Mouse (Mus musculus): ENCODE results near the gene Ick. TPM values are rescaled to one million over a fixed set of nuclear protein-coding genes. Genes with fewer than 3 reads are reported as not detected.
"Not testable (repeated sequence)": the region's sequence is repeated elsewhere in the genome, so short reads cannot be mapped to it uniquely, and the experiment has no call there.

Gene Ick
- polyA plus RNA-seq (2015; fragmentation: Nextera tagmentation; extraction: Ambion mirVana): 30.2 and 30.6 TPM in 2 replicates

DNA sequence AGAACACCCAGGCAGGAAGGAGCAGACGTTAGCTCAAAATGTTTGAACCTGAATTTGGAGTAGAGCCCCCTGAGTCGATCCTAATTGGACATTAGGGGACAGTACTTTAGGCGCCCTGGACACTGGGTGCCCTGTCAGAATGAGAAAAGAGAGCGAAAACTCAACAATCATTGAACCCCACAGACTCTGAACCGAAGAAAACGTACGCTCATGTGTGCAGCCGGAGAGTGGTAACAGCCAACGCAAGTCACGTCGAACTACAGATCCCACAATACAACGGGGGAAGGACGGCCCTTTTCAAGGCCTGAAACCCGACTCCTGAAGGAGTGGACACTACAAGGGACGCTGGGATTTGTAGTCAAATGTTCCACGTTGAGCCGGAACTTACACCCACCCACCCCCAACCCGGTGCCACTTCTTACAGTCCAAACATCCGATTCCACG lies at the start of gene Ick, which contains the start of gene Fbxo9:
Gene Ick, plus strand, starts transcription at position 397 of the 444 bp plus-strand sequence.
Gene Fbxo9, minus strand, starts transcription at position 270 of the 444 bp plus-strand sequence.
- ATAC-seq (ENCODE audit: low FRiP score): peak; percentile 93
- Histone ChIP-seq H3K9ac (replicated peaks) (peak within 1 kb of the TSS; percentile 93), H3K27ac (replicated peaks) (peak within 1 kb of the TSS; percentile 94), H3K9me3 (replicated peaks) (no peaks in the 10 kb centered on the region), H3K4me1 (peaks cover 30% of the 10 kb centered on the region), H3K36me3 (no peaks in the 10 kb centered on the region), H3K4me2 (peak within 1 kb of the TSS; percentile 86), H3K4me3 (replicated peaks) (peak within 1 kb of the TSS; percentile 92), H3K27me3 (replicated peaks) (no peaks in the 10 kb centered on the region)
- under 1% methylated on average over 20 of the region's 20 CpGs for WGBS

DNA sequence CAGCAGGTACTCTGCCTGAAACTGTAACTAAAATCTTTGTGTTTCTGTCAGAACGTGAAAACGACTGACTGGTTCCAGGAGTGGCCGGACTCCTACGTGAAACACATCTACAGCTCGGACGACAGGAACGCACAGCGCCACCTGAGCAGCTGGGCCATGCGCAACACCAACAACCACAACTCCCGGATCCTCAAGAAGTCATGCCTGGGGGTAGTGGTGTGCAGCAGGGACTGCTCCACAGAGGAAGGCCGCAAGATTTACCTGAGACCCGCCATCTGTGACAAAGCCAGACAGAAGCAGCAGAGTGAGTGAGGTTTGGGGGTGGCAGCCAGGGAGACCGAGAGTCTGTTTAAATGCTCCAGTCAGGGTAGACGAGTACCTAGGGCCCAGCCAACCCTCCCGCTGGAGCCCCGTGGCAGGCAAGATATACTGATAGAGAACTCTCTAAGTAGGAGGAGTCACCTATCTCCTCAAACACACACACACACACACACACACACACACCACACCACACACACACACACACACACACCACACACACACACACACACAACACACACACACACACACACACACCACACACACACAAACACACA lies 49.4 kb upstream of the Ick start:
- no peak overlapping the region for H3K27ac ChIP-seq (replicated peaks)
- ATAC-seq (ENCODE audit: low FRiP score): no peak

DNA sequence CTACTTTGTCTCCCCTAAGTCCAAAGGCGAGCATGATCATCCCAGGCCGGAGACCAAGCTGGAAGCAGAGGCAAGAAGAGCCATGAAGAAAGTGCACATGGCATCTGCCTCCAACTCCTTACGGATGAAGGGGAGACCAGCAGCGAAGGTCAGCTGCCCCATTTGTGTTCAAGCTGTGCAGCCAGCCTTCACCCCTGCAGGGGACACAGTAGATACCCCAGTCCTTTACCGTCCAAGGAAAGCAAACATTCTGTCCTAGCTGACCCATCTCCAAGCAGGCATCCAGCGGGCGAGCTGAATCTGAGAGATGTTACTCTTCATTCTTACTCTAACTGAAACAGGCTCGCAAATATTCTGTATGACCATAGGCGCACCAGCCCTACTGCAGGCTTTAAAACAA lies 46.6 kb upstream of the Ick start:
- Histone ChIP-seq H3K4me3 (replicated peaks) (no peak overlapping the region), H3K9me3 (replicated peaks) (no peaks in the 10 kb centered on the region), H3K4me2 (no peak overlapping the region), H3K27ac (replicated peaks) (no peak overlapping the region), H3K9ac (replicated peaks) (no peak overlapping the region), H3K27me3 (replicated peaks) (no peaks in the 10 kb centered on the region), H3K36me3 (no peaks in the 10 kb centered on the region), H3K4me1 (no peaks in the 10 kb centered on the region)
- ATAC-seq (ENCODE audit: low FRiP score): no peak
- 82% methylated on average over 9 of the region's 9 CpGs for WGBS

More for the DNA sequence above, 49.4 kb upstream of the Ick start:
- no peaks in the 10 kb centered on the region for H3K36me3 ChIP-seq
- H3K9me3 ChIP-seq (replicated peaks): no peaks in the 10 kb centered on the region
- no peaks in the 10 kb centered on the region for H3K27me3 ChIP-seq (replicated peaks)
- 91% methylated on average over 16 of the region's 16 CpGs for WGBS
- no peak overlapping the region for H3K9ac ChIP-seq (replicated peaks)
- no peak overlapping the region for H3K4me3 ChIP-seq (replicated peaks)
- H3K4me1 ChIP-seq: no peaks in the 10 kb centered on the region
- no peak overlapping the region for H3K4me2 ChIP-seq

DNA sequence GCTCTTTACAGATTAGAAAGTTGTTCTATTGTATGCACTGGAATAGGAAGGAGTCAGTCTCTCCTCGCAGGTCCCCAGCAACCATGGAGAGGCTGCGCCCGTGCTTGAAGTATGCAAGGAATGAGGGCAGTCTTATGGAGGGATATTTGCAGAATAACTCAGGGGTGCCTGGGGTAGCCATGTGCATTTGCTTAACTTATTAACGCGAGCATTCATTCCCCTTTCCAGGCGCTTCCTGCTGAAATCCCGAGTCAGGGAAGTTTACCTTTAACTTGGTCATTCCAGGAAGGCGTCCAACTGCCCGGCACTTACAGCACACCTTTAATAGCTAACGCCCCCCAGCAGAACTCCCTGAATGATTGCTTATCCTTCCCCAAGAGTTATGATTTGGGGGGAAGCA lies 44.9 kb upstream of the Ick start:
- Histone ChIP-seq H3K4me3 (replicated peaks) (no peak overlapping the region), H3K36me3 (no peaks in the 10 kb centered on the region), H3K9ac (replicated peaks) (no peak overlapping the region), H3K27me3 (replicated peaks) (no peaks in the 10 kb centered on the region), H3K27ac (replicated peaks) (no peak overlapping the region), H3K4me1 (no peaks in the 10 kb centered on the region), H3K4me2 (no peak overlapping the region), H3K9me3 (replicated peaks) (no peaks in the 10 kb centered on the region)
- ATAC-seq (ENCODE audit: low FRiP score): no peak
- 83% methylated on average over 10 of the region's 10 CpGs for WGBS

DNA sequence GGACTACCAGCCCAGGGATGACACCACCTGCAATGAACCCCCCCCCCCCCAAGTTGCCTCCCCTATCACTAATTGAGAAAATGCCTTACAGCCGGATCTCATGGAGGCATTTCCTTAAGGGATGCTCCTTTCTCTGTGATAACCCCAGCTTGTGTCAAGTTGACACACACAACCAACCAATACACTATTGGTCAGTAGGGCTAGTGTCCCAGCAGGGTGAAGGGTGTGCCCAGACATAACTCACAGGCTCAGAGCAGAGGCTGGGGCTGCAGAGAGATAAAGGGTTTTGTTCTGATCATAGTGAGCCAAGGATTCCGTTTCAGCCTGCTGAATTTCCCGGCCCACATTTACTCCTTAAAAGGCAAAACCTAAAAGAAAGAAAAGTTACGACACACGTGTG lies 38.5 kb upstream of the Ick start:
- no peak overlapping the region for H3K4me2 ChIP-seq
- no peaks in the 10 kb centered on the region for H3K4me1 ChIP-seq
- H3K9me3 ChIP-seq (replicated peaks): no peaks in the 10 kb centered on the region
- no peaks in the 10 kb centered on the region for H3K36me3 ChIP-seq
- no peak overlapping the region for H3K27ac ChIP-seq (replicated peaks)
- H3K27me3 ChIP-seq (replicated peaks): no peaks in the 10 kb centered on the region
- WGBS: 70% methylated on average over 5 of the region's 5 CpGs
- no peak for ATAC-seq (ENCODE audit: low FRiP score)
- H3K4me3 ChIP-seq (replicated peaks): no peak overlapping the region
- H3K9ac ChIP-seq (replicated peaks): no peak overlapping the region

DNA sequence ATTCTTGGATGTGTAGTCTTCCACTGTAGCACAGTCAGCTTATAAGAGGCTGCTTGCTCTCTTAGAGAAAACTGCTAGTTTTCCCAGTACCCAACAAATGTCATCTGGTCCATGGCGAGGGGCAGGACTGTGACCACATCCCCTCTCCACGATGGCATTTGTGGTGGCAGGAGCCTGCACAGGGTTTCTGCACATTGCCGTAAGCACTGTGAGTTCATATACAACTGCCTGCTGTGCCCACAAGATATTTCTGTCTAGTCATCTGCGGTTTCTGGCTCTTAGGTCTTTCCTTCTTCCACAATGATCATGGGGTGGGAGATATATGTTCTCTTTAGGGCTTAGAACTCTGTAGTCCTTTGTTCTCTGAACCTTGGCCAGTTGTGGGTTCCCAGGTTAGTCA lies 37.4 kb upstream of the Ick start:
- no peaks in the 10 kb centered on the region for H3K27me3 ChIP-seq (replicated peaks)
- no peak overlapping the region for H3K4me2 ChIP-seq
- H3K36me3 ChIP-seq: no peaks in the 10 kb centered on the region
- H3K9me3 ChIP-seq (replicated peaks): no peaks in the 10 kb centered on the region
- H3K4me3 ChIP-seq (replicated peaks): no peak overlapping the region
- no peak for ATAC-seq (ENCODE audit: low FRiP score)
- no peak overlapping the region for H3K9ac ChIP-seq (replicated peaks)
- H3K4me1 ChIP-seq: no peaks in the 10 kb centered on the region
- H3K27ac ChIP-seq (replicated peaks): no peak overlapping the region
- WGBS: 92% methylated on average over 4 of the region's 4 CpGs

DNA sequence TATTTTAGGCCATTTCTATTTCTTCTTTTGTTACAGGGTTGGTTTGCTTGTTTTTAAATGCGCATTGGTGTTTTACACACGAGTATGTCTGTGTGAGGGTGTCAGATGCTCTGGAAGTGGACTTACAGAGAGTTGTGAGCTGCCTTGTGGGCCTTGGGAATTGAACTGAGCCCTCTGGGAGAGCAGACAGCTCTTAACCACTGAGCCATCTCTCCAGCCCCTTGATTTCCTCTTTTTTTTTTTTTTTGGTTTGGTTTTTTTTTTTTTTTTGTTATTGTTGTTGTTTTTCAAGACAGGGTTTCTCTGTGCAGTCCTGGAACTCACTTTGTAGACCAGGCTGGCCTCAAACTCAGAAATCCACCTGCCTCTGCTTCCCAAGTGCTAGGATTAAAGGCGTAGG lies 35.7 kb upstream of the Ick start:
- not testable (repeated sequence) for H3K4me2 ChIP-seq; H3K4me1 ChIP-seq; H3K27ac ChIP-seq (replicated peaks); ATAC-seq (ENCODE audit: low FRiP score); H3K27me3 ChIP-seq (replicated peaks); H3K9ac ChIP-seq (replicated peaks); H3K4me3 ChIP-seq (replicated peaks); H3K9me3 ChIP-seq (replicated peaks); H3K36me3 ChIP-seq
- 91% methylated on average over 3 of the region's 3 CpGs for WGBS

DNA sequence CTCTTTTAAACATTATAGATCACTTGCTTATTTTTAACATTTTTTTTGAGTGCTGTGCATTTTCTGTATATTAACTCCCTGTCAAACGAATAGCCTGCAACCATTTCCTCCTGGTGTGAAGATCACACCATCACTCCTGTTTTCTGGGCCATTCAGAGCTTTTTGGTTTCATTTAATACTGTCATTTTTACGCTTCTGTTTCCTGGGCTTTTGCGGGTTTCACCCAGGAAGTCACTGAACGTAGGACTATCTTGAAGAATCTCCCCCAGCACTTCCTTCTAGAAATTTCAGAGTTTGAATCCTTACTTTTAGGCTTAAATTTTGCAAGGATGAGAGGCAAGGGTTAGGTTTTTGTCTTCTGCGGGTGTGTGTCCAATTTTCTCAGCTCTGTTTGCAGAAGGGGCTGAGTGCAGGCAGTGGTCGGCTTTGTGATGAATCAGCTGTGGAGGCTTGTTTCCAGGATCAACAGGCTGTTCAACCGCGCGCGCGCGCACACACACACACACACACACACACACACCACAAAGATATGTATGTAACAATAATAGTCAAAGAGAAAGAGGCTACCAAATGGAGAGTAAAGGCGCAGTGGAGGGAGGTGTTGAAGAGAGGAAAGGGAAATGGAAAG lies 35.2 kb upstream of the Ick start:
- ATAC-seq (ENCODE audit: low FRiP score): no peak
- no peak overlapping the region for H3K9ac ChIP-seq (replicated peaks)
- WGBS: 92% methylated on average over 13 of the region's 13 CpGs
- no peaks in the 10 kb centered on the region for H3K9me3 ChIP-seq (replicated peaks)
- H3K4me2 ChIP-seq: no peak overlapping the region
- no peaks in the 10 kb centered on the region for H3K4me1 ChIP-seq
- H3K36me3 ChIP-seq: no peaks in the 10 kb centered on the region
- H3K27ac ChIP-seq (replicated peaks): no peak overlapping the region
- H3K27me3 ChIP-seq (replicated peaks): no peaks in the 10 kb centered on the region
- H3K4me3 ChIP-seq (replicated peaks): no peak overlapping the region

DNA sequence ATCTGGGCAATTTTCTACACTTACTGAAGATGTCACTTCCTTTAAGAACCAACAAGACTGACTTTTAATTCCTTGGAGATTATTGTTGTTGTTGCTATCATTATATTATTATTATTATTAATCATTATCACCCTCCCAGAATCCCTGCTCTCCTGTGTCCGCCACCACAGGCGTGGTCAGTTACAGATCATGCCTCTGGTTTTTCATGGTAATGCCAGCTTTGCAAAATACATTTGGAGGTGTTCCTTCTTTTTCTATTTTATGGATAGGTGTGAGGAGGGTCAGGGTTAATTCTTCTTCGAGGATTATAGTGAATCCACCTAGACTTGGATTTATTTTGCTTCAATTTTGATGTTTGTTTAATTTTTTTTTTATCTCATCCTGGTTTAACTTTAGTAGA lies 33.7 kb upstream of the Ick start:
- H3K9ac ChIP-seq (replicated peaks): no peak overlapping the region
- H3K4me2 ChIP-seq: no peak overlapping the region
- H3K36me3 ChIP-seq: peaks cover under 1% of the 10 kb centered on the region; the same call in 1 of the 2 replicates
- no peaks in the 10 kb centered on the region for H3K4me1 ChIP-seq
- H3K9me3 ChIP-seq (replicated peaks): no peaks in the 10 kb centered on the region
- no peak for ATAC-seq (ENCODE audit: low FRiP score)
- no peak overlapping the region for H3K4me3 ChIP-seq (replicated peaks)
- 95% methylated on average over 3 of the region's 3 CpGs for WGBS
- H3K27me3 ChIP-seq (replicated peaks): no peaks in the 10 kb centered on the region
- H3K27ac ChIP-seq (replicated peaks): no peak overlapping the region

DNA sequence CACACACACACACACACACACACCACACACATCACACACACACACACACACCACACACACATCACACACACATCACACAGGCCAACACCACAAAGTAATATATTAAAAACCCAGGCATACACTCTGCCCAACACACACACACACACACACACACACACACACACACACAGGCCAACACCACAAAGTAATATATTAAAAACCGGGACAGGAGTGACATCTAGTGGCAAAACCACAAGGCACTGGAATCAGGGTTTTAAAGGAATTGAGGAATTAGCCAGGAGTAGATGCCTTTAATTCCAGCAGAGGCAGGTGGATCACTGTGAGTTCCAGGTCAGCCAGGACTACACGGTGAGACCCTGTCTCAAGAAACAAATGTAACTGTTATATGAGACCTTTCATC lies 30.8 kb upstream of the Ick start:
- Histone ChIP-seq H3K9ac (replicated peaks) (no peak overlapping the region), H3K27ac (replicated peaks) (no peak overlapping the region), H3K4me1 (no peaks in the 10 kb centered on the region), H3K36me3 (peaks cover 19% of the 10 kb centered on the region), H3K4me2 (no peak overlapping the region), H3K9me3 (replicated peaks) (no peaks in the 10 kb centered on the region), H3K4me3 (replicated peaks) (no peak overlapping the region), H3K27me3 (replicated peaks) (no peaks in the 10 kb centered on the region)
- ATAC-seq (ENCODE audit: low FRiP score): no peak
- 43% methylated on average over 2 of the region's 2 CpGs for WGBS

DNA sequence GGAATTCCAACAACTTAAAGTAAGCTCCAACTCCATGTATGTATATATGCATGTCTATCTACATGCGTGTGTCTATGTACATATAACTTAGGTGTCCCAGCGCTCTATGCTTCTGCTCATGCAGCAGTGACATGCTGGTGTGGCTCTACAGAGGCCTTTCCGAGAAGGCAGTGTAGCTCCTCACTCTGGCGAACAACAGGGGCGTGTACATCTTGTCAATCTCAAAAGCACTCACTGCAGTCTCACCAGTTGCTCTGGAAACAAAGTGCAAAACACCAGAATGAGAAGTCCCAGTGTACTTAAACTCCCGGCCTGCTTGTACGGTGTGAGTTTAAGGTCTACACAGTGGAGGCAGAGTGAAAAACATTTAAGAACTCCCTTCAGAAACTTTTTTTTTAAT lies 27.2 kb upstream of the Ick start:
- no peak for ATAC-seq (ENCODE audit: low FRiP score)
- Histone ChIP-seq H3K4me2 (no peak overlapping the region), H3K27me3 (replicated peaks) (no peaks in the 10 kb centered on the region), H3K27ac (replicated peaks) (no peak overlapping the region), H3K4me3 (replicated peaks) (no peak overlapping the region), H3K4me1 (no peaks in the 10 kb centered on the region), H3K36me3 (peaks cover 52% of the 10 kb centered on the region), H3K9ac (replicated peaks) (no peak overlapping the region), H3K9me3 (replicated peaks) (no peaks in the 10 kb centered on the region)
- 82% methylated on average over 7 of the region's 7 CpGs for WGBS

DNA sequence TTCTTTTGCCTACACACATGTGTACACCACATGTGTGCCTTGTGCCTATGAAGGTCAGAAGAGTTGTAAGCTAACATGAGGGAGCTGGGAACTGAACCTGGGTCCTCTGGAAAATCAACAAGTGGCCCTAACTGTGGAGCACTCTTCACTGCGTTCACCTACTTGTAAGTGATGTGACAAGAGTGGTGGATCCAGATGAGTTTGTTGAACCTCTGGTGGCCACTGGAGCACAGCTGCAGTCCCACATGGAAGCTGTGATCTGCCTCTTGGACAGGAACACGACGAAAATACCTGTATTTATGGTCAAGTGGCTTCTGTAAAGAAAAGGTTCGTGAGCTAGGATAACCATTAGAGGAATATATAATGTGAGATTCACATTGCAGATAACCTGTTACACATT lies 24.7 kb upstream of the Ick start:
- Histone ChIP-seq H3K4me3 (replicated peaks) (no peak overlapping the region), H3K9me3 (replicated peaks) (no peaks in the 10 kb centered on the region), H3K36me3 (peaks cover 63% of the 10 kb centered on the region), H3K27me3 (replicated peaks) (no peaks in the 10 kb centered on the region), H3K27ac (replicated peaks) (no peak overlapping the region), H3K9ac (replicated peaks) (no peak overlapping the region), H3K4me2 (no peak overlapping the region), H3K4me1 (no peaks in the 10 kb centered on the region)
- no peak for ATAC-seq (ENCODE audit: low FRiP score)
- 90% methylated on average over 4 of the region's 4 CpGs for WGBS

All from neural tube, embryonic 15.5 days (tissue).